Mouse (Mus musculus) embryonic facial prominence, embryonic 13.5 days (tissue): ENCODE data around the gene Col4a5. TPM values are rescaled to one million over a fixed set of nuclear protein-coding genes. Genes with fewer than 3 reads are reported as not detected.

Experiments used
- ATAC-seq: fragments of 200-750 bp; cut with Nextera tagmentation; 2 replicates; pipeline ENCODE4 v1.8.0; 2017; ENCODE audit warnings: low read depth; ENCODE audit not compliant: insufficient number of reproducible peaks, insufficient read depth, low FRiP score, low TSS enrichment
- H3K27ac ChIP-seq: fragments of 300-500 bp; sonication (generic); 2 replicates; pipeline ENCODE4 v1.5.1; 2015; ENCODE audit warnings: moderate library complexity, mild to moderate bottlenecking, inconsistent platforms
- H3K27me3 ChIP-seq: fragments of 300-500 bp; sonication (generic); 2 replicates; pipeline ENCODE4 v1.6.1; 2015; ENCODE audit warnings: mild to moderate bottlenecking, inconsistent platforms
- H3K36me3 ChIP-seq: fragments of 300-500 bp; sonication (generic); 2 replicates; pipeline ENCODE4 v1.6.1; 2015; ENCODE audit warnings: mild to moderate bottlenecking, inconsistent platforms
- H3K4me1 ChIP-seq: fragments of 300-500 bp; sonication (generic); 2 replicates; pipeline ENCODE4 v1.6.1; 2015; ENCODE audit warnings: inconsistent platforms
- H3K4me2 ChIP-seq: fragments of 300-500 bp; sonication (generic); 2 replicates; pipeline ENCODE4 v1.6.1; 2015; ENCODE audit warnings: moderate library complexity, mild to moderate bottlenecking, inconsistent platforms
- H3K4me3 ChIP-seq: fragments of 300-500 bp; sonication (generic); 2 replicates; pipeline ENCODE4 v1.5.1; 2015; ENCODE audit warnings: mild to moderate bottlenecking, inconsistent platforms
- H3K9ac ChIP-seq: fragments of 300-500 bp; sonication (generic); 2 replicates; pipeline ENCODE4 v1.6.1; 2015; ENCODE audit warnings: mild to moderate bottlenecking, inconsistent platforms
- H3K9me3 ChIP-seq: fragments of 300-500 bp; sonication (generic); 2 replicates; pipeline ENCODE4 v1.6.1; 2016; ENCODE audit warnings: inconsistent platforms
- WGBS: fragments of 180-500 bp; shearing (Covaris S2); methylation state at CpG from one replicate; pipeline ENCODE4 v1.1.7; 2015; ENCODE audit warnings: mixed read lengths; 5-methylcytosine and 5-hydroxymethylcytosine counted together
- polyA plus RNA-seq: library from polyadenylated mRNA; unstranded; fragments of >200 nt; fragmentation: Nextera tagmentation; extraction: Ambion mirVana; gene quantifications from 2 replicates; pipeline ENCODE4 v1.2.1, GENCODE M21; 2015

Col4a5 gene
- 8.7 and 9.4 TPM in 2 replicates for polyA plus RNA-seq

DNA sequence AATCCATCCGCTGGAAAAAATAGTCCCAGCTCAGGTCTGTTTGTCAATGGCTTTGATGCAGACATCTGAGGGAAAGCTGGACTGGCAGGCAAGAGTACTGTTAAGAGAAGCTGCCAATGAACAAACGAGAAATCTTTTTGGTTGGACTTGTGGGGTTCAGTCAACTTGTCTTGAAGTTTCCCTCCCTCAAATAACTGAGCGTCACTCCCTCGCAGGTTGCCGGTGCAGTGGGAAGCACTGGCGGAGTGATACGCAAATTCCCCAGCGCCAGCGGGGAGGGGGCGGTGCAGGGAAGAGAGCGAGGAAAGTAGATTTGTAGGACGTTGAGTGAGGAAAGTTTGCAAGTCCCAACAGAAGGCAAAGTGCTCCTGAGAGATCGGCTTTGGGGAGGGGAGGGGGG is at the start of gene Col4a5:
TSS of gene Col4a5 (plus strand) at position 276 of the 400 bp plus-strand sequence.
- WGBS: 13% methylated on average over 13 of the region's 13 CpGs
- Histone ChIP-seq H3K27me3 (peaks cover 29% of the 10 kb centered on the region), H3K9ac (peak within 1 kb of the TSS; percentile 58), H3K4me2 (peak within 1 kb of the TSS; percentile 62), H3K4me1 (no peaks in the 10 kb centered on the region), H3K36me3 (no peaks in the 10 kb centered on the region), H3K27ac (0 out of 2 replicates have a peak within 1 kb of the TSS, but pooled peaks have one; percentile 16), H3K4me3 (peak within 1 kb of the TSS; percentile 46), H3K9me3 (no peaks in the 10 kb centered on the region)
- ATAC-seq: peak; percentile 67; the same call in 1 of the 2 replicates

DNA sequence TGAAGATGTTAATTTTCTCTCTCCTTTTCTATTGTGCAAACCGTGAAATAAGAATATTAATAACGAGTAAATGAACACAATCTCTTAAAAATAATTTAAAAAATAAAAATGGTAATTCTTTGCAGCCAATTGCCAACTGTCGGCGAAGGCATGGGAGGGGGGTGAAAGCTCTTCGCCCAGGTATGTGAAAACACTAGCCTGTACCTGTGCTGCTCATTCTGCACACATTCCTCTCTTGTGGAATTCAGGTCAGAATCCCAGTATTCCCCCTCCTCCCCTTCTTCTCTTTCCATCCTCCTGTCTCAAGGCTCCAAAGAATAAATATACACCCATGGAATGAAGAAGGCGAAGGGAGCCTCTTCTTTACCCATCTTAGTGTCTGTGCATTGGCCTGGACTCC is 38.4 kb upstream of the Col4a5 start:
- Histone ChIP-seq H3K36me3 (no peaks in the 10 kb centered on the region), H3K4me1 (no peaks in the 10 kb centered on the region), H3K27me3 (peaks cover 22% of the 10 kb centered on the region; the same call in 1 of the 2 replicates), H3K4me3 (no peak overlapping the region), H3K9ac (no peak overlapping the region), H3K9me3 (no peaks in the 10 kb centered on the region), H3K27ac (no peak overlapping the region), H3K4me2 (no peak overlapping the region)
- no peak for ATAC-seq
- 84% methylated on average over 6 of the region's 6 CpGs for WGBS

DNA sequence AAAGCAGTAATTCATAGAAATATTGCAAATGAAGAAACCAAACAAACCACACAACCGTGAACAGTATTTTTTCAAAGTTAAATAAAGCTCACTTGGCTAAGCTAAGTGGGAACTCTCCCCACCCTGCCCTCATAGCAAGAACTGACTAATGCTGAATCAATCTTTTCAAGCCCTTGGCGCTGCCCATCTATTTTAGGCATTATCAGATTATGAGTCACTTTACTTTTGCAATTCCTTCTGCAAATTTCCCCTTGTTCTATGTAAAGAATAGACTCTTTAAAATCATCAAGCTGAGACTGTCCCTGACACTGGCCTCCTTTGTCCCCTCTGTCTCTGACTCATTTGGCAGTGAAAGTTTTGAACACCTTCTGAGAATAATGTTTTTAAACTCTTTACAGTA is 35.8 kb upstream of the Col4a5 start:
- WGBS: 64% methylated on average over 2 of the region's 2 CpGs
- H3K4me3 ChIP-seq: no peak overlapping the region
- no peak overlapping the region for H3K27ac ChIP-seq
- H3K4me2 ChIP-seq: no peak overlapping the region
- no peak for ATAC-seq
- H3K4me1 ChIP-seq: no peaks in the 10 kb centered on the region
- no peaks in the 10 kb centered on the region for H3K36me3 ChIP-seq
- no peak overlapping the region for H3K9ac ChIP-seq
- peaks cover 16% of the 10 kb centered on the region; the same call in 1 of the 2 replicates for H3K27me3 ChIP-seq
- no peaks in the 10 kb centered on the region for H3K9me3 ChIP-seq

DNA sequence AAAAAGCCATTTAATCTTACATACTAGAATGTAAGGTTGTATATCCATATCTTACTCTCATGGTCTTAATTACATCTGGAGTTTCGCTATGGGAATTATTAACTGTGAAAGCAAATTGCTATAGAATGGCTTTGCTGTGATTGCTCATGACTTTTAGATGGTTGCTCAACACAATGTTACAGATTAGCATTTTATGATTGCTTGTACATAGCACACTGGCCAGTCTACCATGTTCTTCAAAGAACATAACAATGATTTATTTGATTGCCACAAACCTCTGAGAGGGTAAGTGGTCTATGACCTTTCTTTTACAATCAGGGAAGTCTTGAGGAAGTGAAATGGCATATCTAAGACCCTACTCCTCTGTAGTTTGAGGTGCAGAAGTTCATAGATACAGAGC is 27.2 kb upstream of the Col4a5 start:
- WGBS: 87% methylated on average over 1 of the region's 1 CpGs
- H3K27ac ChIP-seq: no peak overlapping the region
- no peaks in the 10 kb centered on the region for H3K9me3 ChIP-seq
- peaks cover 17% of the 10 kb centered on the region for H3K27me3 ChIP-seq
- no peaks in the 10 kb centered on the region for H3K36me3 ChIP-seq
- H3K4me3 ChIP-seq: no peak overlapping the region
- ATAC-seq: no peak
- no peak overlapping the region for H3K4me2 ChIP-seq
- H3K9ac ChIP-seq: no peak overlapping the region
- no peaks in the 10 kb centered on the region for H3K4me1 ChIP-seq

DNA sequence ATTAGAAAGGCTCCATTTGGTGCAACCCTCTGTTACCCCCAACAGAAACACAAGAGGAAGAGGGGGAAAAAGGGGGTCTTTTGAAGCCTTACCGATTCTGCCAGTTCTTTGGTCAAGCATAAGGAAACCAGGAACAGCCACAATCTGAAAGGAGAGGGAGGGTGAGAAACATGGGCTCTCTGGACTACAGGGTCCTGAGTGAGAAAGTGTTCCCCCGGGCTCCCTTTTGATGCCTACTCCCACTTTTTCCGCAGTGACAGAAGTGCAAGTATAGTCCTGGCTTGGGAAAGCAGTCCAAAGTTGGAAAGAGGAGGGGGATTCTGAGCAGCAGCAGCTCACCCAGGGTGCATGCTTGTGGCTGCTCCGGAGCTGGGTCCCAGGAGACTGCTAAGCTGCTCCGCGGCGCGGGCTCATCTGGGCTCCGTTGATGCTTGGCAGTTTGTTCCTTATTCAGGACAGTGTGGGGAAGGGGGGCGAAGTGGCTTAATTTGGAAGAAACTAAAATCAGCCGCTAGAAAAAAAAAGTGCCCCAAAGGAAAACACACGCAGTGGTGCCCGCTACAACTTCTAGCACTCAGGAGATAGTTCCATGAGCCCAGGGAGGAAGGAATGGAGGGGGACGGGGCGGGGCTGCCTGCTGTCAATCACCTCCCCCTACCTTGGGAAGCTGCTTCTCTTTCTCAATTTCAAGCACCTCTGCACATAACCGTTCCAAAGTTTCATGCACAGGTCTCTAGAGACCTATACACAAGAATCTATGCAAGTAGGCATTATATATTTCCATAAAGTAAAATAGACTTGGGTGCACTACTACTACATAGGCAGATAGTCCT is 1.5 kb upstream of the Col4a5 start, which contains the start of gene Col4a6:
TSS of gene Col4a6 (minus strand) at position 607 of the 833 bp plus-strand sequence.
- ATAC-seq: no peak
- Histone ChIP-seq H3K4me3 (peak within 1 kb of the TSS; percentile 46), H3K4me1 (no peaks in the 10 kb centered on the region), H3K4me2 (peak within 1 kb of the TSS; percentile 62), H3K9me3 (no peaks in the 10 kb centered on the region), H3K36me3 (no peaks in the 10 kb centered on the region), H3K27me3 (peaks cover 29% of the 10 kb centered on the region), H3K27ac (no peak within 1 kb of the TSS), H3K9ac (peak within 1 kb of the TSS; percentile 49; the same call in 1 of the 2 replicates)
- WGBS: 21% methylated on average over 16 of the region's 16 CpGs

DNA sequence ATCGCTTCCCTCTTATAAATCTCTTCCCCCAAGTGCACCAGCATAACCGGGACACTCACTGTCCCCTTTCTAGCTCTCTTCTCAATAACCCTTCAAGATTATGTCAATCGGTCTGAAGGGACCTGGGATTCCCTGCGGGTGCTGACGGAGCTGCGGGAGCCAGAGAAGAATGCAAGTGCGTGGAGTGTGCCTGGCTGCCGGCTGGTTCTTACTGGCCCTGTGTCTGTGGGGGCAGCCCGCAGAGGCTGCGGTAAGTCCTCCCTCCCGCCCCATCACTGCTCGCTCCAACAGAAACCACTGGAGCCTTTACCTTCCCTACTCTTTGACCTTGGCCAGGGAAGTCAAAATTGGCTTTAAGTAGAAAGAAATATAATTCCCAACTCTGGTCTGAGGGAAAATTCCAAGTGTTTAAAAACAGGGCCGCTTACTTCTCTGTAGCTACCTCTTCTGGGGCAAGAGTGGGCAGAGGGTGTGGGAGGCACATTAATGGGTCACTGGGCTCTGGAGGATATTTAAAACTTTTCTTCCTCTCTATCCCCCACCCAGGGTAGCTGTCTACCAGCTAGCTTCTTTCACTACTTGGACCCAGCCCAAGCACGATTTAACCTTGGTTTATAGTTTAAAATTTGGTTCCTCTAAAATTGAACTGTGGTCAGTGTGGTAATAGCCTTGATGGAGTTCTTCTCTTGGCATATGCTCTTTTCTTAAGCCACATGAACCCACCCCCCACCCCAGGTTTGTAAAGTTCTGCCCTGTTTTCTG is 562 bp downstream of the Col4a5 start:
- peak overlapping the region; percentile 62 for H3K4me2 ChIP-seq
- peaks cover 31% of the 10 kb centered on the region for H3K27me3 ChIP-seq
- H3K27ac ChIP-seq: 0 out of 2 replicates have a peak overlapping the region, but pooled peaks have one; percentile 16
- H3K4me3 ChIP-seq: peak overlapping the region; percentile 46
- 0 out of 2 replicates have a peak, but pooled peaks have one; percentile 48 for ATAC-seq
- no peaks in the 10 kb centered on the region for H3K9me3 ChIP-seq
- H3K36me3 ChIP-seq: no peaks in the 10 kb centered on the region
- H3K9ac ChIP-seq: peak overlapping the region; percentile 58
- WGBS: 23% methylated on average over 14 of the region's 14 CpGs
- no peaks in the 10 kb centered on the region for H3K4me1 ChIP-seq

DNA sequence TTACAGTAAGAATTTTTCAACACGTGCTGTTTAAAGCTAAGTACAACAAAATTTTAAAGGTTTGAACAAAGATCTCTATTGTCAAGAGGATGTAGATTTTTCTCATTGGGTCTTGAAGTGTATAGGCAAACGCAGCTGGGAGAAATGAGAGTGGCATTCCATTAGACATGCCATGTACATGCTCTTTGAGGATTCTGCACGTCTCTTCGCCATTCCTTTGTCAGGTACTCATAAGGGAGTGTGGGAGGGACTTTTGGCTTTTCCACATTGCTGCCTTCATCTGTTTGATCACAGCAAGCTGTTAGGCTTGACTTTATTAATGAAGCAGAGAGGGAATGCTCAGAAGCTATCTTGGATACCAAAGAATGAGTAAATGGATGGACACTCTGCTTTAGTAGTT is 19.4 kb downstream of the Col4a5 start:
- H3K36me3 ChIP-seq: no peaks in the 10 kb centered on the region
- no peak overlapping the region for H3K27ac ChIP-seq
- no peak overlapping the region for H3K4me3 ChIP-seq
- H3K4me2 ChIP-seq: no peak overlapping the region
- no peaks in the 10 kb centered on the region for H3K4me1 ChIP-seq
- WGBS: 60% methylated on average over 4 of the region's 4 CpGs
- ATAC-seq: no peak
- H3K9me3 ChIP-seq: no peaks in the 10 kb centered on the region
- no peak overlapping the region for H3K9ac ChIP-seq
- peaks cover 9% of the 10 kb centered on the region for H3K27me3 ChIP-seq

DNA sequence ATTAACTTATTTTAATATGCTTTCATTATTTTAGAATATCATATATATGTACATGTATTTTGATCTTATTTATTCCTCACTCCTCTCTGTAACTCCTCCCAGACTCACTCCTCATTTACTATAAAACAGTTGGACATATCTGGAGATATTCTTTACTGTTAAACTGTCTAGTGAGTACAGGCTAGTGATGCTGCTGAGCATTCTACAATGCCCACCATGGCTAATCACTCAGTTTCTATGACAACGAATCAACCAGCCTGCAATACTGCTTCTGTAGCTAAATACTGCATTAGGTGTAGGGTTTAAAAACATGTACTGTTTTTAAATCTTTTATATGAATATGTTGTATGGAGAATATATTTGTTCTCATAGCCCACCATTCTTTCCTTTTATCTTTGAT is 27.9 kb downstream of the Col4a5 start:
- no peak overlapping the region for H3K9ac ChIP-seq
- no peak overlapping the region for H3K27ac ChIP-seq
- no peak overlapping the region for H3K4me3 ChIP-seq
- H3K4me1 ChIP-seq: no peaks in the 10 kb centered on the region
- 88% methylated on average over 1 of the region's 1 CpGs for WGBS
- no peaks in the 10 kb centered on the region for H3K27me3 ChIP-seq
- no peaks in the 10 kb centered on the region for H3K36me3 ChIP-seq
- H3K9me3 ChIP-seq: no peaks in the 10 kb centered on the region
- ATAC-seq: no peak
- H3K4me2 ChIP-seq: no peak overlapping the region

DNA sequence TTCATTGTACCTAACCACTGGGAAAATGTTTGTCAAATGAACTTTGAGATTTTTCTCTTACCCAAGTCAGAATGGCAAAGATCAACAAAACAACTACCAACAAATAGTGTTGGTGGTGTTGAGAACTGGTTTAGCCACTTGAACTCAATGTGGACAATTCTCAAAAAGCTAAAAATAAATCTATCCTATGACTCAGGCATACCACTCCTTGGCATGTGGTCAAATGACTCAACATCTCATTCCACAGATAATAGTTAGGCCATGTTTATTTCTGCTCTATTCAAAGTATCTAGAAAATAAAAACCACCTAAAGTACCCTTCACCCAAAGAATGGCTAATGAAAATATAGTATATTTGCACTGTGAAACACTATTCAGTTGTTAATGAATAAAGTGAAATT is 58.3 kb downstream of the Col4a5 start:
- no peak overlapping the region for H3K4me3 ChIP-seq
- H3K4me2 ChIP-seq: no peak overlapping the region
- no peak for ATAC-seq
- H3K9ac ChIP-seq: no peak overlapping the region
- H3K4me1 ChIP-seq: no peaks in the 10 kb centered on the region
- H3K9me3 ChIP-seq: no peaks in the 10 kb centered on the region
- H3K27me3 ChIP-seq: peaks cover 3% of the 10 kb centered on the region
- H3K27ac ChIP-seq: no peak overlapping the region
- H3K36me3 ChIP-seq: no peaks in the 10 kb centered on the region

DNA sequence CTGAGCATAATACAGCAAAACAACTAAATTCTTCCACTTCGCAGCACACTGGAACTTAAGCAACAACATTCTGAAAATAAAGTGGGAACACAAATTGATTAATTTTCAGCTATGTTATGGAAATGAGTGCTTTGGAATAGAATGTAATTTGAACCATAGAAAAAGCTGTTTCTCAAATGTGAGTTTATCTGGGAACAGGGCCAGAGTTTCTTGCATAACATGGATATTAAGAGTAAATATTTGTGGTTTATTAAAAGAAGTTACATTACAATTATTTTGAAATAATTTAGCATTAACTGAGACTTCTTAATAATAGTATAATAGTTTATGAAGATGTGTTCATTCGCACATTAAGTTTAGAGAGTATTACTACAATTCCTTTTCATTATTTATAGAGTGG is 72.3 kb downstream of the Col4a5 start:
- Histone ChIP-seq H3K36me3 (no peaks in the 10 kb centered on the region), H3K27me3 (no peaks in the 10 kb centered on the region), H3K4me3 (no peak overlapping the region), H3K27ac (no peak overlapping the region), H3K9ac (no peak overlapping the region), H3K4me1 (no peaks in the 10 kb centered on the region), H3K9me3 (no peaks in the 10 kb centered on the region), H3K4me2 (no peak overlapping the region)
- WGBS: 89% methylated on average over 2 of the region's 2 CpGs
- no peak for ATAC-seq

DNA sequence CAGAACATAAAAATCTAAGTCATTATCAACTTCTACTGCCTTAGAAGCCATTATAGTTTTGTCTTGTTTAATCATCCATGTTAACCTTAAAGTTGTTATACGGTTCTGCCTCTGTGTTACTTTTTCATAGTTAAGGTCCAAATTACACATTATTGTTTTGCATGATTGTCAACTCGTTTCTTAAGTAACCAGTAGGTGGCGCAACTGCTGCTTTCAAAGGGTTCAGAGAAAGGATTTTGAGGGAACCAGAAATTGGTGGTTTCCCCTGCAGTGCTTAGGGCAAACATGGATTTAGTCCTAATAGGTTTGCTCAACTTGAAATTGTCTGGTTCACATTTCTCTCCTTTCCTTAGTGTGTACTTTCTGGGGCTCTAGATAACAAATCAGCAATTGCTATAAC is 115.1 kb downstream of the Col4a5 start:
- Histone ChIP-seq H3K27me3 (peaks cover 17% of the 10 kb centered on the region; the same call in 1 of the 2 replicates), H3K36me3 (no peaks in the 10 kb centered on the region), H3K4me3 (no peak overlapping the region), H3K4me1 (no peaks in the 10 kb centered on the region), H3K9ac (no peak overlapping the region), H3K9me3 (no peaks in the 10 kb centered on the region), H3K4me2 (no peak overlapping the region), H3K27ac (no peak overlapping the region)
- ATAC-seq: no peak
- 25% methylated on average over 3 of the region's 3 CpGs for WGBS
